ENCODE assay signal across 10 mouse cellular contexts in genomic region chr11:105934303-105934711, GRCm38 (mm10). TPM values are rescaled to one million over a fixed set of nuclear protein-coding genes. Genes with fewer than 3 reads are reported as not detected.
A peak's percentile ranks its signal among the peaks of the same experiment; 100 is the strongest.
DNase-seq lines count a peak whose midpoint lies in the region; ATAC-seq and TF ChIP-seq lines count a peak whose summit lies in the region.
"Had no signal": no experiment of that assay in that cellular context is flagged by ENCODE, and none has a peak within 500 bp of the region (broad histone marks: within the 10 kb centered on the region; RNA-seq: fewer than 3 reads in every experiment).

No protein-coding gene starts in this region.

- TF ChIP-seq CTCF in midbrain, postnatal 0 days (IDR thresholded peaks at IDR 0.05) = no peak
- TF ChIP-seq CTCF in left cerebral cortex, adult 2 months (IDR thresholded peaks at IDR 0.05) = no peak

- no peaks in the 10 kb centered on the region for H3K36me3 ChIP-seq in heart, embryonic 11.5 days (ENCODE audit: control insufficient read depth, insufficient read depth, low read length)
- no peaks in the 10 kb centered on the region for H3K36me3 ChIP-seq in midbrain, embryonic 11.5 days (ENCODE audit: control insufficient read depth, insufficient read depth, low read length)
- H3K36me3 ChIP-seq in midbrain, postnatal 0 days (ENCODE audit: insufficient read depth, low read length) = peaks cover 17% of the 10 kb centered on the region; the same call in 1 of the 2 replicates
- H3K36me3 ChIP-seq: liver, embryonic 15.5 days had no signal

- H3K27ac ChIP-seq in heart, embryonic 11.5 days (ENCODE audit: low read depth, low read length) = no peak overlapping the region
- peak overlapping the region; percentile 40 for H3K27ac ChIP-seq in midbrain, embryonic 11.5 days (ENCODE audit: low read depth, low read length)
- H3K27ac ChIP-seq in midbrain, postnatal 0 days (ENCODE audit: low read depth, low read length) = no peak overlapping the region
- H3K27ac ChIP-seq in brown adipose tissue, adult 24 weeks (replicated peaks; ENCODE audit: low read depth, low read length) = peak overlapping the region; percentile 45; the same call in 1 of the 2 replicates
- H3K27ac ChIP-seq in left cerebral cortex, adult 2 months = no peak overlapping the region
- H3K27ac ChIP-seq: liver, embryonic 15.5 days had no signal

- no peaks in the 10 kb centered on the region for H3K9me3 ChIP-seq in heart, embryonic 11.5 days (replicated peaks; ENCODE audit: control insufficient read depth, low read length)
- H3K9me3 ChIP-seq in midbrain, embryonic 11.5 days (ENCODE audit: control insufficient read depth, low read length) = no peaks in the 10 kb centered on the region
- no peaks in the 10 kb centered on the region for H3K9me3 ChIP-seq in midbrain, postnatal 0 days (ENCODE audit: low read length)
- H3K9me3 ChIP-seq: liver, embryonic 15.5 days had no signal

- intact Hi-C loops in left cerebral cortex, adult 2 months (cut with DNase I) = no loop called here

- H3K4me2 ChIP-seq in heart, embryonic 11.5 days = no peak overlapping the region
- H3K4me2 ChIP-seq in midbrain, embryonic 11.5 days = no peak overlapping the region
- no peak overlapping the region for H3K4me2 ChIP-seq in midbrain, postnatal 0 days (ENCODE audit: low read depth, low read length, poor library complexity, severe bottlenecking)
- H3K4me2 ChIP-seq: liver, embryonic 15.5 days had no signal

- peak; percentile 46 to 56 for DNase-seq in heart, adult 18-20 months
- DNase-seq in midbrain, embryonic 11.5 days (ENCODE audit: low spot score, missing footprints) = peak; percentile 80
- DNase-seq in midbrain, postnatal 0 days (ENCODE audit: low spot score) = no peak
- no peak for DNase-seq in right cerebral cortex, postnatal 4 days
- no peak for DNase-seq in left cerebral cortex, adult 2 months (ENCODE audit: extremely low spot score in 1 of 2, low spot score in 2 of 2)
- DNase-seq: forebrain, postnatal 0 days had no signal

- H3K4me3 ChIP-seq in heart, embryonic 11.5 days (ENCODE audit: low read depth, low read length) = no peak overlapping the region
- H3K4me3 ChIP-seq in midbrain, embryonic 11.5 days (ENCODE audit: low read depth, low read length) = no peak overlapping the region
- H3K4me3 ChIP-seq in midbrain, postnatal 0 days (ENCODE audit: low read depth, low read length) = no peak overlapping the region
- no peak overlapping the region for H3K4me3 ChIP-seq in brown adipose tissue, adult 24 weeks (ENCODE audit: insufficient read depth, low read depth, low read length)
- no peak overlapping the region for H3K4me3 ChIP-seq in left cerebral cortex, adult 2 months
- H3K4me3 ChIP-seq: liver, embryonic 15.5 days had no signal

- H3K9ac ChIP-seq in heart, embryonic 11.5 days (ENCODE audit: low read depth, low read length) = no peak overlapping the region
- 0 out of 2 replicates have a peak overlapping the region, but pooled peaks have one; percentile 20 for H3K9ac ChIP-seq in midbrain, embryonic 11.5 days (ENCODE audit: low read length)
- H3K9ac ChIP-seq in midbrain, postnatal 0 days (replicated peaks; ENCODE audit: low read length, poor library complexity, severe bottlenecking) = no peak overlapping the region
- H3K9ac ChIP-seq: forebrain, postnatal 0 days; liver, embryonic 15.5 days had no signal

- 53% methylated on average over 5 of the region's 5 CpGs for WGBS in heart, embryonic 11.5 days (ENCODE audit: insufficient replicate concordance)
- WGBS in midbrain, embryonic 11.5 days = 75% methylated on average over 5 of the region's 5 CpGs
- 67% methylated on average over 5 of the region's 5 CpGs for WGBS in midbrain, postnatal 0 days

- no peak for ATAC-seq in heart, embryonic 11.5 days (replicated peaks; ENCODE audit: insufficient number of reproducible peaks, low FRiP score, low TSS enrichment)
- no peak; the same call in 1 of the 2 replicates for ATAC-seq in midbrain, embryonic 11.5 days (ENCODE audit: low FRiP score)
- ATAC-seq in midbrain, postnatal 0 days (ENCODE audit: low FRiP score) = no peak
- peak; percentile 31 for ATAC-seq in megakaryocyte-erythroid progenitor cell, adult 5-6 weeks (replicated peaks; ENCODE audit: low FRiP score, low TSS enrichment, poor library complexity, severe bottlenecking)
- ATAC-seq: forebrain, postnatal 0 days had no signal

- H3K4me1 ChIP-seq in heart, embryonic 11.5 days (ENCODE audit: control insufficient read depth, insufficient read depth, low read length) = no peaks in the 10 kb centered on the region
- peaks cover 4% of the 10 kb centered on the region; the same call in 1 of the 2 replicates for H3K4me1 ChIP-seq in midbrain, embryonic 11.5 days (ENCODE audit: control insufficient read depth, insufficient read depth, low read length)
- no peaks in the 10 kb centered on the region for H3K4me1 ChIP-seq in midbrain, postnatal 0 days (ENCODE audit: insufficient read depth, low read length)
- H3K4me1 ChIP-seq in brown adipose tissue, adult 24 weeks (ENCODE audit: control insufficient read depth, insufficient read depth, insufficient read length, low read length) = peaks cover 12% of the 10 kb centered on the region
- H3K4me1 ChIP-seq: liver, embryonic 15.5 days had no signal

- peaks cover 19% of the 10 kb centered on the region for H3K27me3 ChIP-seq in heart, embryonic 11.5 days (ENCODE audit: control insufficient read depth, insufficient read depth, low read length)
- no peaks in the 10 kb centered on the region for H3K27me3 ChIP-seq in midbrain, embryonic 11.5 days (ENCODE audit: control insufficient read depth, insufficient read depth, low read length)
- no peaks in the 10 kb centered on the region for H3K27me3 ChIP-seq in midbrain, postnatal 0 days (ENCODE audit: insufficient read depth, low read length)

RNA-seq across cellular contexts. Expression of gene Cyb561, which starts 18.8 kb away (rescaled TPM):
- total RNA-seq in heart, adult 18-20 months (2021) = 1 to 10 TPM; 6.9 to 9.0 TPM
- 3.5 and 3.7 TPM in 2 replicates for polyA plus RNA-seq in heart, embryonic 11.5 days (2014; fragmentation: Nextera tagmentation; extraction: Ambion mirVana)
- 10.1 and 11.6 TPM in 2 replicates for polyA plus RNA-seq in midbrain, embryonic 11.5 days (2014; fragmentation: Nextera tagmentation; extraction: Ambion mirVana)
- 64.2 and 69.7 TPM in 2 replicates for total RNA-seq in midbrain, postnatal 0 days (2014; rRNA removed)
- 76.7 and 79.6 TPM in 2 replicates for polyA plus RNA-seq in midbrain, postnatal 0 days (2015; fragmentation: Nextera tagmentation; extraction: Ambion mirVana)
- 1.1 and 2.3 TPM in 2 replicates for polyA plus RNA-seq in brown adipose tissue, adult 24 weeks (2012; ENCODE audit: insufficient read depth, insufficient read length, missing spikeins)
- total RNA-seq in megakaryocyte-erythroid progenitor cell, adult 5-6 weeks (2014; fragmentation: Nextera tagmentation) = 3.3 and 10.0 TPM in 2 replicates
- 2.1 and 2.5 TPM in 2 replicates for total RNA-seq in megakaryocyte-erythroid progenitor cell, adult 5-6 weeks (2017)
- 10 to 100 TPM; 87.9 to 92.8 TPM for total RNA-seq in left cerebral cortex, adult 2 months (2021)

RNA-seq across cellular contexts. Expression of gene Ace, which starts 33.4 kb away (rescaled TPM):
- total RNA-seq in heart, adult 18-20 months (2021) = 10 to 100 TPM; 22.2 to 25.1 TPM
- polyA plus RNA-seq in heart, embryonic 11.5 days (2014; fragmentation: Nextera tagmentation; extraction: Ambion mirVana) = 0.52 and 0.59 TPM in 2 replicates
- polyA plus RNA-seq in midbrain, embryonic 11.5 days (2014; fragmentation: Nextera tagmentation; extraction: Ambion mirVana) = 0.57 and 0.89 TPM in 2 replicates
- 25.1 and 27.0 TPM in 2 replicates for total RNA-seq in midbrain, postnatal 0 days (2014; rRNA removed)
- 10.0 and 10.1 TPM in 2 replicates for polyA plus RNA-seq in midbrain, postnatal 0 days (2015; fragmentation: Nextera tagmentation; extraction: Ambion mirVana)
- polyA plus RNA-seq in brown adipose tissue, adult 24 weeks (2012; ENCODE audit: insufficient read depth, insufficient read length, missing spikeins) = 13.6 and 14.6 TPM in 2 replicates
- total RNA-seq in megakaryocyte-erythroid progenitor cell, adult 5-6 weeks (2014; fragmentation: Nextera tagmentation) = not detected in 2 replicates
- 0.38 TPM in 1 of 2 replicates, not detected in the other for total RNA-seq in megakaryocyte-erythroid progenitor cell, adult 5-6 weeks (2017)
- total RNA-seq in left cerebral cortex, adult 2 months (2021) = 10 to 100 TPM in 1 of 2 experiments, 1 to 10 TPM in 1; 9.1 to 13.0 TPM

Comparison
In these comparisons a context has a peak if more than half of its experiments do, and no peak if none do; other contexts are left out.
1. DNase-seq: peak in heart, adult 18-20 months (2 of 2) and midbrain, embryonic 11.5 days (single experiment); none in midbrain, postnatal 0 days (single experiment), right cerebral cortex, postnatal 4 days (single experiment) and left cerebral cortex, adult 2 months (0 of 2).
2. H3K27ac ChIP-seq: peak in midbrain, embryonic 11.5 days (single experiment) and brown adipose tissue, adult 24 weeks (single experiment); none in heart, embryonic 11.5 days (single experiment), midbrain, postnatal 0 days (single experiment) and left cerebral cortex, adult 2 months (single experiment).
3. RNA of gene Ace, which starts 33.4 kb away (total RNA-seq): 22.2 to 25.1 TPM in heart, adult 18-20 months, 25.1 to 27.0 TPM in midbrain, postnatal 0 days and 9.1 to 13.0 TPM in left cerebral cortex, adult 2 months; 0.38 TPM in megakaryocyte-erythroid progenitor cell, adult 5-6 weeks; every median in the first group is over 4 times any median in the second.